ENCODE assay signal across 8 mouse cellular contexts in the genomic region with DNA sequence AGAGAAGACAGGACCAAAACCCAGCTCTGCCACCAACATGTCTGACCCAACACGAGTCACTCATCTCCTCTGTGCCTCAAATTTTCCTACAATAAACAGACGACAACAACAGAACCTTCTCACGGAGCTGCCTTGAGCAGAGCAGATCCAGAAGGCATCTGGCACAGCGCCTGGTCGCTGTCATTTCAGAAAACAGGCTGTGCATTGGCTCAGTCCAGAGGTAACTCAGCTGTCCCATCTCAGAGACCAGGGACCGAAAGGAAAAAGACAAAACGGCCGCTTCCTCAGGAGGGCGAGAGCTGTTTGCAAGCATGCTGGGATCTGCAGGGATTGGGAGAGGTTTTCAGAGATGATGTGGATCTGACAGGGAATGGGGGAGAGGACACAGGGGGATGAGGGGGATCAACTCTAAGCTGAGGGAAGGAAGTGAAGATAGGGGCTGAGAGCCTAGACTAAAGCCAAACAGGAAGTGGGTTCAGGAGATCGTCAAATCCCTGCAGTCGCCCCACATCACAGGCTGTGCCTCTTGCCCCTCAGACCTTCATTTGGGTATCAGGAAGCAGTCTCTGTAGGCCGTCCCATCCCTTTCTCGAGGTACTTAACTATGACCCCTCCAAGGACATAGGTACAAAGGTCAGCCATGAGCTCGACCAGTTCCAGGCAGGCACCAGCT. TPM values are rescaled to one million over a fixed set of nuclear protein-coding genes. Genes with fewer than 3 reads are reported as not detected.
A peak's percentile ranks its signal among the peaks of the same experiment; 100 is the strongest.
DNase-seq lines count a peak whose midpoint lies in the region; ATAC-seq and TF ChIP-seq lines count a peak whose summit lies in the region.

No protein-coding gene starts in this region.

- no peak overlapping the region for H3K4me3 ChIP-seq in heart, adult 2 months
- peak overlapping the region; percentile 92 to 100 for H3K4me3 ChIP-seq in liver, embryonic 14.5 days (ENCODE audit: insufficient read depth in 1 of 2, low read depth in 2 of 2, low read length in 2 of 2)

- DNase-seq in left cerebral cortex, postnatal 4 days: peak; percentile 49
- no peak for DNase-seq in left cerebral cortex, adult 18-20 months (ENCODE audit: low spot score in 2 of 2)
- peak; percentile 33 to 34 for DNase-seq in adrenal gland, postnatal 36 days
- peak; percentile 38 to 49 for DNase-seq in heart, adult 2 months
- no peak for DNase-seq in liver, embryonic 14.5 days (ENCODE audit: low read depth in 3 of 3, low spot score in 3 of 3)
- no peak for DNase-seq in frontal cortex, postnatal 14 days (ENCODE audit: low spot score in 2 of 2)
- DNase-seq in urinary bladder, postnatal 25 days (ENCODE audit: low spot score): no peak

- no peak for TF ChIP-seq EP300 in heart, adult 2 months (IDR thresholded peaks at IDR 0.05; ENCODE audit: insufficient read depth, low read depth, low read length)
- TF ChIP-seq EP300 in liver, embryonic 14.5 days (IDR thresholded peaks at IDR 0.05; ENCODE audit: low read depth): no peak

- ATAC-seq in liver, embryonic 14.5 days (ENCODE audit: insufficient read depth): no peak
- no peak for ATAC-seq in inflammation-experienced regulatory T-cells, adult 6 months

- H3K27me3 ChIP-seq in heart, adult 2 months (ENCODE audit: control insufficient read depth, insufficient read depth, low read length): no peaks in the 10 kb centered on the region
- H3K27me3 ChIP-seq in liver, embryonic 14.5 days (ENCODE audit: control insufficient read depth, insufficient read depth, low read length): no peaks in the 10 kb centered on the region

- H3K4me2 ChIP-seq in liver, embryonic 14.5 days (ENCODE audit: low read depth): peak overlapping the region; percentile 78

- intact Hi-C loops in left cerebral cortex, postnatal 4 days (cut with DNase I): no loop called here
- intact Hi-C loops in heart, adult 2 months (cut with DNase I): no loop called here

- no peaks in the 10 kb centered on the region; the same call in 1 of the 2 replicates for H3K79me2 ChIP-seq in heart, adult 2 months (replicated peaks; ENCODE audit: control insufficient read depth, insufficient read depth, low read length)

- H3K27ac ChIP-seq in heart, adult 2 months: no peak overlapping the region
- H3K27ac ChIP-seq in liver, embryonic 14.5 days: peak overlapping the region; percentile 99

- TF ChIP-seq CTCF in heart, adult 2 months (IDR thresholded peaks at IDR 0.05): no peak
- TF ChIP-seq CTCF in liver, embryonic 14.5 days (IDR thresholded peaks at IDR 0.05; ENCODE audit: low read depth): no peak

- 24% methylated on average over 14 of the region's 14 CpGs for WGBS in heart, adult 2 months
- WGBS in liver, embryonic 14.5 days (ENCODE audit: insufficient replicate concordance): 38% methylated on average over 14 of the region's 14 CpGs

- no peak overlapping the region for H3K9ac ChIP-seq in heart, adult 2 months (ENCODE audit: low read depth, low read length)
- H3K9ac ChIP-seq in liver, embryonic 14.5 days (replicated peaks): peak overlapping the region; percentile 100

- TF ChIP-seq POLR2A in heart, adult 2 months (IDR thresholded peaks at IDR 0.05; ENCODE audit: insufficient read depth, low read depth, low read length): no peak

- H3K4me1 ChIP-seq in heart, adult 2 months (ENCODE audit: control insufficient read depth, insufficient read depth, low read length): peaks cover 10% of the 10 kb centered on the region
- peaks cover 24 to 43% of the 10 kb centered on the region in 2 experiments for H3K4me1 ChIP-seq in liver, embryonic 14.5 days (replicated peaks; ENCODE audit: control insufficient read depth in 2 of 2, insufficient read depth in 2 of 2, low read length in 1 of 2)

- H3K36me3 ChIP-seq in heart, adult 2 months (ENCODE audit: control insufficient read depth, insufficient read depth, low read length): no peaks in the 10 kb centered on the region
- peaks cover 76% of the 10 kb centered on the region for H3K36me3 ChIP-seq in liver, embryonic 14.5 days (replicated peaks; ENCODE audit: control insufficient read depth, insufficient read depth, low read depth)

- H3K9me3 ChIP-seq in liver, embryonic 14.5 days (ENCODE audit: control insufficient read depth, low read length): no peaks in the 10 kb centered on the region

RNA-seq across cellular contexts. Expression of a gene that starts 4.6 kb away (rescaled TPM):
- total RNA-seq in left cerebral cortex, postnatal 4 days (2021): 10 to 100 TPM; 22.7 to 23.0 TPM
- total RNA-seq in left cerebral cortex, adult 18-20 months (2021): 10 to 100 TPM; 17.3 to 20.1 TPM
- total RNA-seq in adrenal gland, postnatal 36 days (2021): 10 to 100 TPM; 12.8 to 13.5 TPM
- total RNA-seq in heart, adult 2 months (2021): 10 to 100 TPM; 40.2 to 44.2 TPM
- 19.1 and 27.6 TPM in 2 replicates for polyA plus RNA-seq in heart, adult 2 months (2012; rRNA removed)
- 71.8 and 83.0 TPM in 2 replicates for polyA plus RNA-seq in liver, embryonic 14.5 days (2012; rRNA removed)
- polyA plus RNA-seq in liver, embryonic 14.5 days (2014; fragmentation: Nextera tagmentation; extraction: Ambion mirVana): 129 and 144 TPM in 2 replicates
- 1 to 10 TPM; 1.2 to 2.6 (median 1.3) TPM for polyA plus RNA-seq in inflammation-experienced regulatory T-cells, adult 6 months (2017; shearing (Covaris generic))

RNA-seq across cellular contexts. Expression of a gene that starts 29.2 kb away (rescaled TPM):
- 10 to 100 TPM; 27.6 to 28.9 TPM for total RNA-seq in left cerebral cortex, postnatal 4 days (2021)
- 10 to 100 TPM; 21.7 to 23.5 TPM for total RNA-seq in left cerebral cortex, adult 18-20 months (2021)
- total RNA-seq in adrenal gland, postnatal 36 days (2021): 10 to 100 TPM; 20.5 to 21.0 TPM
- total RNA-seq in heart, adult 2 months (2021): 10 to 100 TPM in 1 of 2 experiments, 1 to 10 TPM in 1; 9.9 to 10.8 TPM
- polyA plus RNA-seq in heart, adult 2 months (2012; rRNA removed): 7.2 and 12.3 TPM in 2 replicates
- 13.7 and 17.6 TPM in 2 replicates for polyA plus RNA-seq in liver, embryonic 14.5 days (2012; rRNA removed)
- polyA plus RNA-seq in liver, embryonic 14.5 days (2014; fragmentation: Nextera tagmentation; extraction: Ambion mirVana): 23.3 and 27.8 TPM in 2 replicates
- 10 to 100 TPM in 1 of 3 experiments, 1 to 10 TPM in 2; 7.2 to 10.5 (median 8.2) TPM for polyA plus RNA-seq in inflammation-experienced regulatory T-cells, adult 6 months (2017; shearing (Covaris generic))

RNA-seq across cellular contexts. Expression of a gene that starts 42.9 kb away (rescaled TPM):
- total RNA-seq in left cerebral cortex, postnatal 4 days (2021): 10 to 100 TPM; 27.8 to 29.4 TPM
- total RNA-seq in left cerebral cortex, adult 18-20 months (2021): 10 to 100 TPM; 21.2 to 23.9 TPM
- total RNA-seq in adrenal gland, postnatal 36 days (2021): 10 to 100 TPM; 21.3 to 26.5 TPM
- total RNA-seq in heart, adult 2 months (2021): 10 to 100 TPM; 12.0 to 13.2 TPM
- 17.7 and 23.5 TPM in 2 replicates for polyA plus RNA-seq in heart, adult 2 months (2012; rRNA removed)
- 21.1 and 21.2 TPM in 2 replicates for polyA plus RNA-seq in liver, embryonic 14.5 days (2012; rRNA removed)
- polyA plus RNA-seq in liver, embryonic 14.5 days (2014; fragmentation: Nextera tagmentation; extraction: Ambion mirVana): 28.7 and 32.6 TPM in 2 replicates
- polyA plus RNA-seq in inflammation-experienced regulatory T-cells, adult 6 months (2017; shearing (Covaris generic)): 10 to 100 TPM in 2 of 3 experiments, 1 to 10 TPM in 1; 9.2 to 15.4 (median 12.3) TPM

RNA-seq across cellular contexts. Expression of a gene that starts 43.0 kb away (rescaled TPM):
- total RNA-seq in left cerebral cortex, postnatal 4 days (2021): 10 to 100 TPM; 14.9 to 16.2 TPM
- total RNA-seq in left cerebral cortex, adult 18-20 months (2021): 10 to 100 TPM; 12.1 to 12.9 TPM
- 10 to 100 TPM; 12.7 to 16.0 TPM for total RNA-seq in adrenal gland, postnatal 36 days (2021)
- 1 to 10 TPM; 6.2 to 6.3 TPM for total RNA-seq in heart, adult 2 months (2021)
- polyA plus RNA-seq in heart, adult 2 months (2012; rRNA removed): 2.6 and 3.5 TPM in 2 replicates
- 4.3 and 4.9 TPM in 2 replicates for polyA plus RNA-seq in liver, embryonic 14.5 days (2012; rRNA removed)
- 2.9 and 3.6 TPM in 2 replicates for polyA plus RNA-seq in liver, embryonic 14.5 days (2014; fragmentation: Nextera tagmentation; extraction: Ambion mirVana)
- 1 to 10 TPM; 4.0 to 5.2 (median 4.3) TPM for polyA plus RNA-seq in inflammation-experienced regulatory T-cells, adult 6 months (2017; shearing (Covaris generic))

Comparison
In these comparisons a context has a peak if more than half of its experiments do, and no peak if none do; other contexts are left out.
1. DNase-seq: peak in left cerebral cortex, postnatal 4 days (single experiment), adrenal gland, postnatal 36 days (2 of 2) and heart, adult 2 months (2 of 2); none in left cerebral cortex, adult 18-20 months (0 of 2), liver, embryonic 14.5 days (0 of 3), frontal cortex, postnatal 14 days (0 of 2) and urinary bladder, postnatal 25 days (single experiment).